Mouse (Mus musculus) right cerebral cortex, postnatal 14 days (tissue): Measurements from ENCODE around the gene Sparc.

Source experiments
- DNase-seq: peaks from one replicate; pipeline ENCODE4 v3.0.0; 2022

The Sparc gene

DNA sequence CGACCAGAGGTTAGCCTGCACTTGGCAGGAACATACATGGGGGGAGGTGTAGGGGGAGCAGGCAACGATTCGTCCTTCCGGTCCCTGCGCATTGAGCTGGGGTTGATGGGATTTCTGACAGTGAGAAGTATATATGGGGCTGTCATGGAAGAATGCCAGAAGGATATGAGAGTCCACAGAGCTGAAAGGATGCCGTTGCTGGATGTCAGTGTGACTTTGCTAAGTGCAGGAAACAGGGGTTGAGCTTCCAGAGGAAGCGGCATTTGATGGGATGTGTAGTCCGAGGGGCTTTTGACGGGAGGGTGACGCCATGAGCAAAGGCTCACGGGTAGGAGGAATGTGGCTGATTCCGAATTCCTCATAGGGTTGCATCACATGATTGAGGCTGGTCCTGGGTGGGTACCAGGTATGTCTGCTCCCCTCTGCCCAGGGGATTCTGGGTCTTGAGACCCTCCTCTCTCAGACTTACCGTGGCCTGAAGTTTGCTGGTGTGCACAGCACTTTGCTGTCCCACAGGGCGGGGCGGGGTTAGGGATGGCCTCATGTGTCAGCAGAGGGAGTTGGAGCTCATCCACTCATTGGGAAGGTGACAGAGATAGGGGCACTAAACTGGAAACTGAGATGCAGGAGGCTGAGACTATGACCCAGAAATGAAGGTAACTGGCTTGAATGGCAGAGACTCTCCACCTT, 64.7 kb downstream of the Sparc start:
- no peak for DNase-seq

DNA sequence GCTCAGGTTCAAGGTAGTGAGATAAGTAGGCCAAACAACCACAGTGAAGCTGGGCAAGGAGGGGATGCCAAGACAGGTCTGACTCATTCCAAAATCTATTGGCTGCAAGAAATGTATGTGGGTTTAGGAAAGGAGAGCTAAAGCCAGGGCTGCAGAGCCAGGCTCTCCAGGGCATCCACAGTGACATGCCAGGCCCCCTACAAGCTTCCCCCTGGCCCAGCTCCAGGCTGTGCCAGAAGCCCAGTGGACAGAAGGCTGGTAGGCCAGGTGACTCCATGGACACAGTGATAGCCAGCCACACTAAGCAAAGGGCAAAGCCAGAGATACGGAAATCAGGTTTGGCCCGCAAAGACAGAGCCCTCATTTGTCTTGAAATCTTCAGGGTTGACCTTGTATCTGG, 66.1 kb downstream of the Sparc start:
- no peak for DNase-seq
